Mouse (Mus musculus) T-cell, adult 2 months (primary cell): ENCODE results near the gene Hacd4.

ENCODE experiments used
- DNase-seq: peaks from one replicate; pipeline ENCODE4 v3.0.0; 2022; ENCODE audit warnings: low spot score

Gene Hacd4

DNA sequence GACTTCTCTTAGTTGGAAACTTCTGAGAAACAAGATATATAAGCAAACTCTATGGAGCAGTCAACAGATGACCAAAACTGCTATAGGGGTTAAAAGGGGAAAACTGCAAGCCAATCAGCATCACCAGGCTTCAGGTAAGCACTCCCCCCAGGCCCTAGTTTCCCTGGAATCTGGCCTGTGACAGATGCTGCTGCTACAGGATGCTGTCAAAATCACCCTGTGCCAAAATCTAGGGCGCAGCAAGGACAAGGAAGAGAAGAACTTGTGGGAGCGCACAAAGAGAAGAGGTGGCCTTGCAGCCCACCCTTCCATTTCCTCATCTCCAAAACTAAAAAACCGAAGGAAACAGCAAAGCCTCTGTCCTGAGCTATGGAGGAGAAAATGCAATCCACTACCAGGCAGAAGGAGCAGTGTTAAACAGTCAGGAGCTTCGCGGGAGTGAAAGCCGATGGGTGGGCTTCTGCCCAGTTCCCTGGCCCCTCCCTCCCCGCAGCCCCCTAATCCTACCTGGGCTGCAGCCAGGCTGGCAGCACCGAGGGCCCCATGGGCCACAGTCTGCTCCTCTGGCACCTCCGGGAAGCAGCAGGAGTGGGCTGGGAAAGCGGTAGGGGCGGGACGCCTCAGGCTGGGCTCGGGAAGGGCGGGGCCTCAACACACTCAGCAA lies at the start of gene Hacd4:
Gene Hacd4 (minus strand): TSS at position 603 of the 664 bp plus-strand sequence.
- DNase-seq = no peak

DNA sequence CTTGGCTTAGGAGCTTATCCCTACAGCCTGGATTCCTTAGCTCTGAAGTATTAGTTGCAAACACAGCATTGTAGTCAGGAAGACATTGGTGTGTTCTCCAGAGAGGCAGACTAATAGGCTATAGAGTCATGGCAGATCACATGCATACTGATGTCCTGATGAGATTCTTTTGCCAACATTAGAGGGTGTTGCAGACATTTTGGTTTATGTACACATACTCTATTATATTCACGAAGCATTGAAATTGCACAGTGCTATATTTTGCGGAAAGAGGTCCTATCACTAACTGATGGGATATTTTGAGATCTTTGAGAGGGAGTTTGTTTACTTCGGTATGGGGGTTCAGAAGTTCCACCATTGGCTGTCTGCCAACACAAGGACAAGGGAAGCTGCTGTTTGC lies 49.4 kb upstream of the Hacd4 start:
- DNase-seq = no peak

DNA sequence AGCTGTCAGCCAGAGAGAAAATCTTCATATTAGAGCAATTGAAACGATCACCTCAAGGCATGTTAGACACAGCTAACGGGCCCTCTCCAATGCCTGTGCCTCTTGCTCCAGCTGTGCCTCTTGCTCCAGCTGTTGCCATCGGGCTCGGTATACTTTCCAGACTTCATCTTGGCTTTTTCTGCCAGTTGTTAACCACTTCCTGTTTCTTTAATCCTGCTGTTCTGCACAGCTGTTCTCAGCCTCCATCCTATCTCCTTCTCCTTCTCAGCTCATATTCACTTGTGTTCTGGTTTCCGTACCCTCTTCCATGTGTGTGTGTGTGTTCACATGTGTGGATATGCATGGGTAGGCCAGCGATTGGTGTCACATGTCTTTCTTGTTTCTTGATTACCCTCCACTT lies 41.4 kb upstream of the Hacd4 start:
- DNase-seq = no peak

DNA sequence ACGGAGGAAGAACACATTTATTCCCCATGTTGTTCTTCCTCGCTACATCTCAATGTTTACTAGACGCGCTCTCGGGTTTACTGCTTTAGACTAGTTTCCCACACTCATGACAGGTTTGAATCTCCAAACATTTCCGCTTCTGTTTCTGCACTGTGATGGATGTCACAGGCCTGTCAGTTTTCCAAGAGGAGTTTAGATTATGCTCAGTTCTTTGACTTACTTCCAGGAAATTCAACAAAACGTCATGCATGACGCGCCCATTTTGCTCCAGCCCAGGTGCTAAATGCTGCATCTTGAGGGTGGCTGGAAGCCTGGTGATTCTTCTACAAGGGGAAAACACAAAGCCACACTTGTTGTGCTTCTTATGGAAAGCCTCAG lies 40.1 kb upstream of the Hacd4 start:
- DNase-seq = no peak

DNA sequence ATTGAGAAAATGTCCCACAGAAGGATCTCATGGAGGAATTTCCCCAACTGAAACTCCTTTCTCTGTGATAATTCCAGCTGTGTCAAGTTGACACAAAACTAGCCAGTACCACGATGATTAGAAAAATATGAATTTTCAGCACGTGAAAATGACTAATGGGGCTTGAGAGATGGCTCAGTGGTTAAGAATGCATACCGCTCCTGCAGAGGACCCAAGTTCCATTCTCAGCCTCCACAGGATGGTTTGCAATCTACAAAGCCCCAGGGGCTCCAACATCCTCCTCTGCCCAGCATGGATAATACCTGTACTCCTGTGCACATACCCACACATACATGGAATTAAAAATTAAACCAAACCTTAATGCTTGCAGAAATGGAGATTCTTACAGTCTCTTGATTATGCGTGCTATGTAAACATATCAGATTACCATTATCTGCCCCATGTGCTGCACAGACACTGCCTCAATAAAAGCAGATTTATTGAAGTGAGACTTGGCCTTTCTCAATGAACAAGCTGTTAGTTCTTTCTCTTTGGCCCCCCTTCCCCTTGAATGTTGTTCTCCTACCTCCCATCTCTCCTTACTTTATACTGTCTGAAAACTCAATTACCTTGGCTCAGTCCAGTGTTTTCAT lies 39.6 kb upstream of the Hacd4 start:
- no peak for DNase-seq

DNA sequence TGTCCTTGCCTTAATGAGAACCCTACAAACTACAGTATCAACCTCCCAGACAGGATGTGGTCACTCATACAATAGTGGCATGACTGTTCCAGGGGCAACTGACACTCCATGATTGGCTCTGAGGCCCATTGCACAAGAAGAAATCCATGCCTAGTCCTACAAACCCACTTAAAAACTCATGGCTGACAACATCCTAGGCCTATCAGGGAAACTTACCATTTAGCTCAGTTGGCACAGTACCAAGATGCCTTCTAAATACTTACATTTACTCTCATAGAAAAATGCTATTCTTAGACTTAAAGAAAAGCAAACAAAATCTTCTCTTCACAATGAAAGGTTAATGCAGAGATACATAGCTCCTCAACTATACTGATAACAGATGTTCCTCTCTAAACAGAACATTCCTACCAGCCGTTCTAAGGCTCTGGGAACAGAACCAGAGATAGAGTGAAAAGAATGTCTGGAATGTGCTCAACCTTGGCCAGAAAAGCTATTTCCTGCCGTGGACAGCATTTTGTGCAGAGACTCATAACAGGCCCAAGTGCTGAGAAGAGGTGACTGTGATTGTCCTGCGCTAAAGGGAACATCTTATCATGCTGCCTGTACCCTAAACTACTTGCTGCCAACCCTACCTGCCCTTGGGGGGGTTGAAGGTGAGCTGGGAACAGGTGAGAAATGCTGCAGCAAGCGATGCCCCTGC lies 37.9 kb upstream of the Hacd4 start:
- DNase-seq = no peak

DNA sequence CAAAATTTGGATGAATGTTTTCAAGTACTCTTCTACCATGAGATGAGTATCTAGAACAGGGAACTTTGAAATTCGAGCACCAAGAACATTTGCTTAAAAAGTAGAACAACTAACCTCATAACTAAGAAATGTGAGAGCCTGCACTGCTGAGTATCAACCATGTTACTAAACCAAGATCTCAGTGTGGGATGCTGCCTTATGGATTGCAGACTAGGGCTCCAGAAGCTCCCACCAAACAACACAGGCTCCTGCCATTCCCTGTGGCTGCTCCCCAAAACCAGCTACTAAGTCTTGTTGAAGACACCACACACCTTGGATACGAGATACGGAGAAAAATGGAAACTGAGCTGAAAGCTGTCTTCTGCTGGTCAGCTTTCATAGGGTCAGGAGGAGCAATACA lies 37.4 kb upstream of the Hacd4 start:
- no peak for DNase-seq

DNA sequence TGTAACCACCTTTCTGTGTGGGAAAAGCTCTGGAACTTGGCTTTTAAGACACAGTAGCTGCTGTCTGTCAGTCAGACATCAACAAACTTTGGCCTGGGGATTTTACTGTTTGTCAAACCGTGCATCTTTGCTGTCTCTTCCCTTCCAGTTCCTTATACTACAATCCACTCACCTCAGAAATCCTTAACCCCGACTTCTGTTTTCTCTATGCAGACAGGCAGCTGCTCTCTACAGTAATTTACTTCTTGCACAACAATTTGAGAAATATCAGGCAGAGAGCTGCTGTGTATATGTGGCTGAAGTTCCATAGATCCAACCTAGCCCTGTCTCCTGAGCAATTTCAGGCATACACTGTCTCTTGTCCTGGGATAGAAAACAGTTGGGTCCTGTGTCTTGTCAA lies 32.8 kb upstream of the Hacd4 start:
- no peak for DNase-seq

DNA sequence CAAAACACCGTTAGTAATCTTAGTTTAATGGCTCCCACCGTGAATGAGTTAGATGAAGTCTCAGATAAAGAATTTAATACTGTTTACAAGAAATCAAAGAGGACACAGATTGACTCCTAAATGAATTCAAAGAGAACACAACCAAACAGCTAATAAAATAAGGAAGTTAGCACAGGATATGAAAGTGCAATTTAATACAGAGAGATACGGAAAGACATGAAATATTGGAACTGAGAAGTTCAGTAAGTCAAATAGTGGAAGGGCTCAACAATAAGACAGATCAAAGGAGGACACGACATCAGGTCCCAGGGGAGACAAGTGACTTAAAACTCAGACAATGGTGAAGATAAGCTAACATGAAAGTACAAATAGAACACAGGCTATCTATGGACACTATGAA lies 25.8 kb upstream of the Hacd4 start:
- no peak for DNase-seq

DNA sequence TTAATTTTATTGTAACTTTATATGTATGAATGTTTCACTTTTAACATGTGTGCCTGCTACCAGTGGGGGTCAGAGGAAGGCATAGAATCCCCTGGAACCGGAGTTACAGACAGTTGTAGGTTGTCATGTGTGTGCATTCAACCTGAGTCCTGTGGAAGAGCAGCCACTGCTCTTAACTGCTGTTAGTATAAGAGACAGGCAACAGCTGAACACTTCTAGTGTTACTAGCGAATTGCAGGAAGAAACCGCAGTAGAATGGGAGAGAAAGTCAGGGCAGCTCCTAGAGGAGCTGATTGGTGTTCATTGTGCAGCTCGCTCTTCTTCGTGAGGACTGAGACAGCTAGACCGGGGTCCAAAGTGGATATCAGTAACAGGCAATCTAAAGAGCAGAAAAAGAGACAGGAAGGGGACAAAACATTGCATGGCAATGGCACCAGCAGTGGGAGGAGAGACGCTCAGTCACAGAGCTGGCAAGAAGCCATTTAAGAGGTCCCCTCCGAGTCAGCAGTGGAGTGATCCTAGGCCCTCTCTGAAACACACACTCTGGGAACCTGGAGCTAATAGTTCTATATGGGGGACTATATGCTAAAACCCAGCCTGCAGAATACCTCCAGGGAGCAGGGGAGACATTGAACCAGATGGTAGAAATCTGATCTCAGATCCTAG lies 24.4 kb upstream of the Hacd4 start:
- no peak for DNase-seq

DNA sequence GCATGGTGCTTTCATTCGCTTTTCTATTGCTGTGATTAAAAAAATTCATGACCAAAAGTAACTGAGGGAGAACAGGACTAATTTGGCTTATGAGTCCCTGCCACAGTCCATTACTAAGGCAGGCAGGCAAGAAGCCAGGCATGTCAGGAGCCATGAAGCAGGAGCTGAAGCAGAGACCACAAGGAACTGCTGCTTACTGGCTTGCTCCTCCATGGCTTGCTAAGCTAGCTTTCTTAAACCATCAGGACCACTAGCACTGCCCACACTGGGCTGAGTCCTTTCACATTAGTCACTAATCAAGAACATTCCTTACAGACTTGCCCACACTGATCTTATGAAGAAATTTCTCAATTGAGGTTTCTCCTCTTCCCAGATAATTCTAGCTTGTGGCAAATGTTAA lies 23.8 kb upstream of the Hacd4 start:
- DNase-seq = no peak

DNA sequence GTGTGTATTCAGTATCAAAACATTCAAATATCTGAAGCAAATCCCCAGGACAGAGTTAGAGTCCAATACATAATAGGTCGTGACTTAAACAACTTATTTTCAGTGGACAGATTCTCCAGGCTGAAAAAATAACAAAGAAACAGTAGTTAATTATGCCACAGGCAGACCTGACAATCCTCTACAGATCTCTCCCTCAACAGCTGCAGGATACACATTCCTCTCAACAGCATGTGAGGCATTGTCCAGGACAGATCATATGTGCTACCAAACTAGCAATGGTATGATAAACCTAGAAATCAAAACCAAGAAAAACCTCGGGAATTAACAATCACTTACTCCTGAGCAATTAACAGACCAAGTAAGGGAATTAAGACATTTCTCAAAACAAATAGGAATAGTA lies 22.6 kb upstream of the Hacd4 start:
- DNase-seq = no peak

DNA sequence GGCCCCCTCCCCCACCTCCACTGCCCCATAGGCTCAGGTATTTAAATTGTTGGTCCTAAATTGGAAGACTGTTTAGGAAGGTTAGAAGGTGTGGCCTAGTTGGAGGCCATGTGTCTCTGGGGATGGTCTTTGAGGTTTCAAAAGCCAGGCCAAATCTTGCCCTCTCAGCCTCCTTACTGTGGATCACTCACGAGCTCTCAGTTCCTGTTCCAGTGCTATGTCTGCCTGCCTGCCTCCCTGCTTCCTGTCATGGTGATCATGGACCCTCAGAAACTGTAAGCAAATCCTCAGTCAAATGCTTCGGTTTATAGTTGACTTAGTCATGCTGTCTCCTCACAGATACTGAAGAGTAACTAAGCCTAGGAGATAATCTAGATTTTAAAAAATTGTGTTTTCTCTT lies 19.9 kb upstream of the Hacd4 start:
- no peak for DNase-seq

DNA sequence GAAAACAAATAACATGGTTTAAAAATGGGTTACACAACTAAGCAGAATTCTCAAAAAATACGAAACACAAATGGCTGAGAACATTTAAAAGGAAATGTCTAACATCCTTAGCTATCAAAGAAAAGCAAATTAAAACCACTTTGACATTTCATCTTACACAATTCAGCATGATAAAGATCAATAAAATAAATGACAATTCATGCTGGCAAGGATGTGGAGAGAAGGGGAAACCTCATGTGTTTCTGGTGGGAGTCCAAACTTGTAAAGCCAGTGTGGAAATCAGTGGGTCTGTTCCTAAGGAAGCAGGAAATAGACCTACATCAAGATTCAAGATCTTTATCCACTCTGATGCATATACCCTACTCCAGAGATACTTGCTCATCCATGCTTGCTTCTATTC lies 19.4 kb upstream of the Hacd4 start:
- DNase-seq = no peak

DNA sequence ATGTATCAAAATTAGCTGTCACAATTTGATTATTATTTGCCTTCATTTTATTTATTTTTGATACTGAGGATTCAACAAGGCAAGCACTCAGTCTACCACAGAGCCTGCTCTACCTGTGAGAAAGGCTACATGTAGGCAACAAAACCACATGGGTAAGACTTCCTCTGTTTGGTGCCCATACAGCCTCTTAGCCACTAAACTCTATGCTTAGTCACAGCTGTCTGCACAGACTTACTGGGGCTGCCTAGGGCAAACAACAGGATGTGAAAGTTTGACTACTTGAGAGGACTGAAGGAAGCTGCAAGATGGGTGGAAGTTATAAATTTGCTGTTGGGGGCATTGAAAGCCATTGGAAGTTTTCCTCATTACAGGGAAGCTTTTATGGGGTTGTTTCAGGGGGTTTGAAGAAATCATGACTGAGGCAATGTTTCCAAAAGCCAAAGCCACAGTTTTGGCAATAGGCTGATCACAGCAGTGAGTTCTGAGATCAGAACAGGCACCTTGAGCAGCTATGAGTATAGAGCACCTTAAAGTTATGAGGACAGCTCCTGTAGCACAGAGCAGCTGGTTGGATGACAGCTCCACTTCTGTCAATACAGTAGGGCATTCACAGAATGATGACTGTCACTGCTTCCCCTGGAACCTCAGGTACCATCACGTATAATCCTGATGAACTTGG lies 11.5 kb upstream of the Hacd4 start:
- DNase-seq = peak; percentile 4

DNA sequence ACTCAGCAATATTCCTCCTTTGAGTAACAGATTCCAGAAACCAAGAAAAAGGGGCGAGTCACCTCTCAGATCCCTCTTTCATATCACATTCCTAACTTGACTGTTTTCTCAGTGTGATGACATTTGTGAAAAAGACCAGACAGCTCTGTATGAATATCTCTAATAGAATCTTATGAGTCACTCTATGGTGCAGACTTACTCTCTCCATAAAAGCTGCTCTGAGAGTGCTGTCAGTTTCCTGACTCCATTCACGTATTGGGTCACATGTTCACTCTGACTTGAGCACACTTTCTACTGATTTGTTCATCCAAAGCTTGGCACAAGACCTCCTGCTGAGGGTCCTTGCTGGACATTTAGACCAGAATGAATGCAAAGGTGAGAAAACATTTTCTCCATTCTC lies 10.2 kb upstream of the Hacd4 start:
- no peak for DNase-seq

DNA sequence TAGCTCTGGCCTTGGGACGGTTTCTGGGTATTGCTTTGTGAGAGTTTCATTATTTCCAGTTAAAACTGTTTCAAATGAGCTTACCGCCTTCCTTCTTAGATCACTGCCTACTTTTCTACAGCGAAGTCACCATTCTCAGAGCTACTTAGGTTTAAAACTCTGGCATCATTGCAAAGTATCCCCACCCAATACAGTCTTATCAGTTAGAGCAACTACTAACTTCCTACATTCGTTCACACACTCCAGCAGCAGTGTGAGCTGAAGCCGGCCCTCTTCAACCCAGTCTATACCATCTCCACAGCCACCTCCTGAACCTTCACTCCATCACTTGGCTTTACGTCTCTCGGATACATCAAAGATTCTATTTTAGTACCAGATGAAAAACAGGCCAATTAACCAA lies 2.1 kb upstream of the Hacd4 start:
- no peak for DNase-seq

DNA sequence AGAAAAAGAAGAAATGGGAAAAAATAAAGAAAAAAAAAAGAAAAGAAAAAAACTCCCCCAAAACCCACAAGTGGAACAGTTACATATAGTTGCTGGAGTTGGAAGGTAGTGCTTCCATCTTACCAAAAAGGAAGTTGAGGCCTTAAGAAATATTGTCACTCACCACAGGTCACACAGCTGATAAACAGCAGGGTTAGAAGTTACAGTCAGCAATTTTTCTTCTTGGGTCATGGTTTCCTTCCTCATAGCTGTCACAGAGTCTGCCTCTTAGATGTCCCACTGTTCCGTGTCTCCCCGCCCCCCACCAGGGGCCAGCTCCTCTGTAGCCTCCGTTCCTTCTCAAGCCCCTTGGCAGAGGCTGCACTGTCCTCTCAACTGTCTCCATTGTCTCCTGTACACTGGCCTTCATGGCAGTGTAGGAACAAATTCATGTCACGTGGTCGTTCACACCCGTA lies 968 bp upstream of the Hacd4 start:
- DNase-seq = no peak

DNA sequence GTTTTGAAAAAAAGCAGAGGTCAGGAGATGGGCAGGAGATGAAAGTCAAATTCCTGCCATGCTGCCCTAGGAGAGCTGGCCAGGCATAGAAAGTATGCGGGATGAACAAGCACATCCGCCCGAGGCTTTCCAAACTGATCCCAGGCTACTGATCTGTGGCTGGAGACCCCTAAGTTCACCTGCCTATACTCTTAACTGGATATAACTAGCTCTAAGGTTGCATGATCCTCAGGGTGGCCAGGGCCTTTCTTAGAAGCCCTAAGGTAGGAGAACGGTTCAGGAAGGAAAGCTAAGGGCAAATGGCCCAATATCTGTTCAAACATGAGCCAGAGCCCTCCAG lies 232 bp upstream of the Hacd4 start:
- no peak for DNase-seq

DNA sequence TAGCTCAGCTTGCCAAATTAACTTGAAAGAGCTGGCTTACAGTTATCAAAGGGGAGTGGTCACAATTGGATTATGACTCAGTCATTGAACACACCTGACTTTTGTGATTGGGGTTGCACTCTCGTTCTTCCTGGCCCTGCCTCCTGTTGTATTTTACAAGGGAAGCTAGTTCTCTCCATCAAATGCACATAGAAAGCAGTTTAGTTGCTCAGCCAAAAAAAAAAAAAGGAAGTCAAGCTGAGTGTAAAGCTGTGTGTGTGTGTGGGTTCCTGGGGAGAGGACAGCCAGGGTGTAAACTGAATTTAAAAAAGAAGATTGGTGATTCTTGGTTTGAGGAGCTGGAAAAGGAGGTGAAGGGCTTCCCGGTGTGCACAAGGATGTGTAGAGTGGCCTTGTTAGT lies 811 bp downstream of the Hacd4 start:
- DNase-seq = no peak

DNA sequence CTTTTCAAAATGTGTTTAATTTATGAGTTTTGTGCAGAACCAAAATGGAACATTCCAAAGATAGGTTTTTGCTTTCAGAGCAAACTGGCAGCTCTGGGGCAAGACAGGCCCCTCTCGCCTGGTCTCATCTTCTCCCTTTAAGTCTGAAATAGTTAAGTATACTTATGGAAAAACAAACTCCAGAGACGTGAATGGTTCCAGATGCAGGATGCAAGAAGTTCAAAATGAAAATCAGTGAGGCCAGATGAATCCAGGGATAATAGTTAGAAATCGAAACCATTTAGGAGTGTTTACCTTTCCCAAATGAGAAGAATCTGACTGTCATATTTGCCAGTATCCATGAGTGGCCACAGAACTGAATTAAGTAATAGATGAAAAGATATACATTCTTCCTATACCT lies 1.6 kb downstream of the Hacd4 start:
- DNase-seq = no peak

DNA sequence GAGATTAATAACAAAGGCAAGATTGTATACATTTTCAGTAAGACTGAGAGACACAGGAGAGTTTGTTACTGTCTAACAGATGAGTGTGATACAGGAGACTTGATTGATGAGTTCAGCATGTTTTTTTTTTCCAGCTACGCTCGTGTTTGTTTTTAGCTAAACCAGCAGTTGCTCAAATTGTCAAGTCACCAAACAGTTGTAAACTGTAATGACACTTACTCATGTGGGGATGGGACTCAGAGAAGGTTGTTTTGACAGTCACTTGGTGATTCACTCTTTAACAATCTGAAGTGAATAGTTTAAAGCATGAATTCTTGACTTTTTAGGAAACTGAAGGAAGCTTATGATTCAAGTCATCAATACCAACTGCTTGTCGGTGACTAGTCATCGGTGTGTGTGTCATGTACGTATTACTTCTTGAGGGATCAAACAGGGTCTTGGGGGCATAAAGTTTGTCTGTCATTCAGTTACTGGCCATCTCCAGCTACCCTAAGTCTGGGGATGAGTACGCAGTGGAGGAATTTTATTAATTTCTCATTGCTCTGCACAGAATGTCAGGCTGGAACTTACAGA lies 2.0 kb downstream of the Hacd4 start:
- DNase-seq = no peak
